Mouse (Mus musculus) myocyte (in vitro differentiated cells): ENCODE results near the gene Gpr158.

Experiments
- POLR2A ChIP-seq: IDR thresholded peaks from one replicate; pipeline ENCODE4 v1.6.1; 2011; ENCODE audit warnings: low read depth, mild to moderate bottlenecking, control low read depth, moderate library complexity; ENCODE audit not compliant: insufficient read length
- POLR2AphosphoS2 ChIP-seq: IDR thresholded peaks from one replicate; pipeline ENCODE4 v1.6.1; 2011; ENCODE audit warnings: low read depth, control low read depth; ENCODE audit not compliant: insufficient read length
- USF1 ChIP-seq: IDR thresholded peaks from one replicate; pipeline ENCODE4 v1.6.1; 2011; ENCODE audit warnings: low read depth, mild to moderate bottlenecking, control low read depth, moderate library complexity

DNA sequence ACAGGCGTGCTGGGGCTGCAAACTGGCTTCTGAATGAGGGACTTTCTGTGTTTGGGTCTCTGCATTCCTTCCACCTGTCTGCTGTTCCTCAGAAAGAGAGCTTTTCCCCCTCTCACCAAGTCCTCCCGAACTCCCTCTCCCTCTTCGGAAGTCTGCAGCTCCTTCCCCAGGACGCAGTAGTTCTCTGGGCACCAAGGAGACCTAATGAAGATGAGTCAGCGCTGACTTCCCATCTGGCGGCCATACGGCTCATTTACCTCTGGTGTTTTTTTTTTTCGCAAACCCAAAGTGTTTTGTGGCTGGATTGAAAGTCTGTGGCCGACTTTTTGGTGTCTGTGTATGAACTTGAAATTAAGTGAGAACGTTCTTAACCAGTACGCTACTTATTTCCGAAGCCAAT is 30.0 kb downstream of the Gpr158 start:
- no peak for TF ChIP-seq POLR2A
- no peak for TF ChIP-seq USF1
- TF ChIP-seq POLR2AphosphoS2: no peak
